Mouse (Mus musculus) inflammation-experienced regulatory T-cells, adult 6 months (primary cell): ENCODE measurements at regions not wholly inside any gene's neighbourhood (a gene's known extent, or its start where the extent isn't known, plus 50 kb on each side); places are given as distances from the start of the nearest gene placed in this dataset.
"Not testable (repeated sequence)": the region's sequence is repeated elsewhere in the genome, so short reads cannot be mapped to it uniquely, and the experiment has no call there.

Source experiments
- ATAC-seq: one replicate; pipeline ENCODE4 v1.8.0; 2017

DNA sequence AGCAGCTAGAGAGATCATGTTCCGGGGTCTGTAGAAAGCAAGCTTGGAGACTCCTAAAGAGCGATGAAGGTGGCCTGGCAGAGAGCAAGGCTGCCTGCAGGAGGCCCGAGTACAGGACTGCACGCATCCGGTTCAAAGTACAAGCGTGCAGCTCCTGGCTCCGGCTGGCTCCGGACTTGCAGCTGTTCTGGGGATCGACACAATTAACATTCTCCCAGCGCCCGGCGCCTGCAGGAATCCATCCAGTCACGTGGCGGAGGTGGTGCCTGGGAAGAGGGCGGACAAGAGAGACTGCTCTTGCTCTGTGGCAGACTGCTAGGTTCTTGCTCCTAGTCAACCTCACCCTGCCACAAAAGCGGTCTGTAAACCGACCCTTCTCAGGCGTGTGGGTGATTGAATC is 86.9 kb downstream of the Bdh1 start:
- no peak for ATAC-seq

GRCm38 (mm10) chr16:31510097-31510496 is 88.0 kb downstream of the Bdh1 start:
- ATAC-seq, result no peak

GRCm38 (mm10) chr16:31518816-31519215 is 96.7 kb downstream of the Bdh1 start:
- ATAC-seq, result no peak

GRCm38 (mm10) chr16:31520081-31520480 is 98.0 kb downstream of the Bdh1 start:
- no peak for ATAC-seq

GRCm38 (mm10) chr16:31521786-31522185 is 99.7 kb downstream of the Bdh1 start:
- ATAC-seq, result no peak

DNA sequence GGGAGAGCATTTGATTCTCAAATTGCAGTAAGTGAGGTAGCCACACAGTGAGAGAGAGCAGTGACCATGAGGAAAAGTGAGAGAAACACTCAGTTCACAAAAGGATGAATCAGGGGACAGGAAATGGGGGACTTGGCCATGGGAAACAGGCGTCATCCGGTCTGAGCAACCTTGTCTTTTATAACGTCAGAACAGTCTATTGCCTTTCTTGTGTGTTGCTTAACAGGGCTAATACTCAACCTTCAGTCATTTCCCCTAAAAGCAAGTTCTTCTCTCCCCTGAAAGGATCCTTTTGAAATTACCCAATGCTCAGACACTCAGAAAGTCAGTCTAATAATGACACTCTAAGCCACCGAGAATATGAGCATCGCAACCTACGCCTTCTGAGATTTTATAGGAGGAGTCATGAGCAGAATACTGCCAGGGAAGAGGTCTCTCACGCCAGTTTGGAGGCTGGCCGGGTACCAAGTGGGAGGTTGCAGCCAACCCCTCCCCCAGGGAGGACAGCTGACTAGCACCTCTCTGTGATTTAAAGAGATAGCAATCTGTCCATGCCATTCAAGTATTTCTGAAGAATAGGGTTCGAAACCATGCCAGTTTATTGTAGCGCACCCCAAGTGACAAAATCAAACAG is 104.7 kb downstream of the Bdh1 start:
- no peak for ATAC-seq

DNA sequence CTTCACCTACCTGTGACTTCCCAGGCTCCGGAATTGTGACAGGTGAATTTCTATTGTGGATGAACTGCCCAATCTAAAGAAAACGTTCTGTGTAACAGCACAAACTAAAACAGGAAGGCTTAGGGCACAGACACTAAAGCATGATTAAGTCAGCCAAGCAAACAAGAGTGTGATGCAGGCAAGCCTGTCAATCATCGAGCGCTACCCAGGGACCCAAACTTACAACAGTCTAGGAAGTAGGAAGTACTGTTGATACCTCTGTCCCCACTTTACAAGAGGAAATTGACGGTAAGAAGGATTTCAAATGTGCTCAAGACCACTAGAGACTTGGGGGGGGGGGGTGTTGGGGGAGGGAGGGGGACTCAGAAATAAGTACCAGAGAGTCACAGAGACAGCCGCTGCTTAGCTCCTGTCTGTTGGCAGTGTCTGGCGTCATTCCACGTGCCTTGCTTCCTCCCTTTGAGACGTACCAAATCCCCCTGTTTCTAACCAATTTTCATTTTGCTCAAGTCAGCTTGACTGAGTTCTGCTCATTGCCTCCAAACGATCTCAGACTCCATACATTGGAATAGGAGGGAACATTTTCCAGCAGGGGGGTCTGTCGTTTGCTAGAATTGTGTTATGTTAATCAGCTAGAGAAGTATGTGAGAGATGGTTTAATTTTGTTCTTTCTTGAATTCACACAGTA is 106.7 kb downstream of the Bdh1 start:
- ATAC-seq, result no peak

- no peak for ATAC-seq
These were observed 107.3 kb downstream of the Bdh1 start for GRCm38 (mm10) chr16:31529284-31529958.

GRCm38 (mm10) chr16:31530090-31530489 is 108.0 kb downstream of the Bdh1 start:
- no peak for ATAC-seq

- no peak for ATAC-seq
These were observed 111.2 kb downstream of the Bdh1 start for GRCm38 (mm10) chr16:31533196-31533777.

GRCm38 (mm10) chr16:31534923-31535523 is 112.9 kb downstream of the Bdh1 start:
- no peak for ATAC-seq

DNA sequence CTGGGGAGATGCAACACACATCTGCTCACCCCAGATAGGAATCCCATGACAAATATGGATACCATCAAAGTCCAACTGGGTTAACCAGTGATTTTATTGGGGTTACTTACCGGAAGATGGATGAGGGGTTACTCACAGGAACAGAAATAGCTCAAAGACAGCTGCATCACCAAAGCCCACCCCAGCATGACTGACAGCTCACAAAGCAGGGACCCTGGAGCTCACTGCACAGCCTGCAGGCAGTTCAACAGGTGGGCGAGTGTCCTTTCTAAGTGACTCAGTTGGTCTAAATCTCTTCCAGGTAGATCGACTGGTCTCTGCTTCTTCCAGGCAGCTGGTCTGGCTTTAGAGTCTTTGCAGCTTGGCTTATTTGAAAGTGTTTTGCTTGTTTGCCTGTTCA is 114.2 kb downstream of the Bdh1 start:
- no peak for ATAC-seq

DNA sequence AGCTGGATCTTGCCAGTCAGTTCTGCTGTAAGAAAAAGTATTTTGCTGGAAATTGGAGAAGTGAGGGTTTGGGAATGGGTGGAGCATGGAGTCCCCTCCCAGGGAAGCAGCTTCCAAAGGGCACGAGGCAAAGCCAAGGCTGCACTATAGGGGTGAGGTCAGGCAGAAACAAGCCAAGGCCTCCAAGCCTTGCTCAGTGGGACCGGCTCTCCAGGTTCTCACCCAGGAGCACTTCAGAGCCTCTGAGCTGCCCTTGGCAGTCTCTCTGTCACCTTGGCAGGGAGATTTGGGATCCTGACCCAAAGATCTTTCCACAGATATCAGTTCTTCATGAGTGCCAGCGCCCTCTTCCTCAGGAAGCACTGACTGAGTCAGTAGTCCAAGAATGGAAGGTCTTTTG is 116.5 kb downstream of the Bdh1 start:
- no peak for ATAC-seq

- no peak for ATAC-seq
These were observed 119.6 kb upstream of the Dlg1 start for GRCm38 (mm10) chr16:31543499-31544170.

DNA sequence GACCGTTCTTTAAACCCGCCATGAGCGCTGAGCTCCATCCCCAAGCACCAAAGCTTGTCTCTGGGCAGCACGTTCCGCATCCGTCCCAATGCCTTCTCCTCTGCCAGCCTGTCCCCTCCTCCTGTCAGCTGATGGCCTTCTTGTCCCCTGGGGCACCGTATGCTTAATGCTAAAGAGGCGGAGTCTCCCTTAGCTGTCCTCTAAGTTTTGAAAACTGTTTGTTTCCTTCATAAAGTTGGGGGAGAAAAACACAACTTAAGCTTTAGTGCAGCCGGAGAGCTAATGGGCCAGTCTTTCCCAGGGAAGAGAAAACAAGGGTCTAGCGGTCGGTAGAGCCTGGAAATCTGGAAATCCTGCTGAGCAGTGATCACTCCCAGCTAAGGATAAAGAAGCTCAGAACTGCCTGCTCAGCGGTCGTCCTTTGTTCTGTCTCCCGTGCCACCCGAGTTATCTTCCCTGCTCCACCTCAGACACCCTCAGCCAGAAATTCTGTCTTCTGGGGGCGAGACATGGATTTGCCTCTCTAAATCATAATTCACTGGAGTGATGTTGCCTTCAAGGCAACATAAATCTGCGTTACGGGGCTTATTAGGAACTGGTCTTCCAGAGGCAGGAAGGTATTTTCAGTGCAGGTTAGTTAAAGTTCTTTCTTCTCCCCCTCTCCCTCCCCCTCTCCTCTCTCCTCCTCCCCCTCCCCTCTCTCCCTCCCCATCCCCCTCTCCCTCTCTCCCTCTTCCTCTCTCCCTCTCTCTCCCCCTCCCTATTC is 117.0 kb upstream of the Dlg1 start:
- no peak for ATAC-seq

DNA sequence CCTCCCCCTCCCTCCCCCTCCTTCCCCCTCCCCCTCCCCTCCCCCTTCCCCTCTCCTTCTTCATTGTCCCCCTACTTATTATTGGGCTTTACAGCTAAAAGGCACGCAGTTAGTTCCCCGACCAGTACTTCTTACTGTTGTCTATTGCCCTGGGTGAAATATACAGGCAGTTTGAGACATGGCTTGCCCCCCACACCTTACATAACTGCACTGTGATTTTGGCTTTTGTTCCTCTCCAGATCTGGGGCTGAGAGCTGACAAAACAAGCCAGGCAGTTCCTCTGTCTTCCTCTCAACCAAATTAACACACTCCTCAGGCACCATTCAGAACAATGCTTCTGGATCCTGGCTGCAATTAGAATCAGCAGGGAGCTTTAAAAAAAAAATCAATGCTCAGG is 116.4 kb upstream of the Dlg1 start:
- no peak for ATAC-seq

DNA sequence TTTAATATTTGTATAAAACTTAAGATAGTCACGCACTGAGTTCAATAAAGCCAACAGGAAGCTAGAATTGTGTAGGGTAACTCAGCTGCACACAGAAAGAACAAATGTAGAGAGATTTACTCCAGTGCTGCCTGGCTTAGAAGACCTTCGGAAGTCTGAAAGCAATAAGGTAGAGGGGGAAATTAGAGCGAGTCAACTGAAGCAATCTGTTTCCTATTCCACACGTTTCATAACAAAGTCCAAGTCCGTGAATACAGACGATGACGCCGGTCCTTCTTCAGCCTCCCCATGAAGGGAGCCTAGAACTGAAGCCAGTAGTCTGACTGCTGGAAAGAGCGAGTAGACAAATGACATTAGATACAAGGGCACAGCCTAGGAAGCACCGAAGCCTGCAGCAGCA is 115.9 kb upstream of the Dlg1 start:
- no peak for ATAC-seq

GRCm38 (mm10) chr16:31549975-31550374 is 113.3 kb upstream of the Dlg1 start:
- ATAC-seq, result no peak

DNA sequence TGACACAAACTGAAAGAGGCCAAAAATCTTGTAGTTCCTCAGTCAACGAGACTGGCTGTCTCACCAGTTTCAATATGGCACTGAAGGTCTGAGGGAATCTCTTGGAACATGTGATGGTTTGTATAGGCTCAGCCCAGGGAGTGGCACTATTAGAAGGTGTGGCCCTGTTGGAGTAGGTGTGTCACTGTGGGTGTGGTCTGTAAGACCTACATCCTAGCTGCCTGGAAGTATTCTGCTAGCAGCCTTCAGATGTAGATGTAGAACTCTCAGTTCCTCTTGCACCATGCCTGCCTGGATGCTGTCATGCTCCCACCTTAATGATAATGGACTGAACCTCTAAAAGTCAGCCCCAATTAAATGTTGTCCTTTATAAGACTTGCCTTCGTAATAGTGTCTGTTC is 112.7 kb upstream of the Dlg1 start:
- not testable (repeated sequence) for ATAC-seq

DNA sequence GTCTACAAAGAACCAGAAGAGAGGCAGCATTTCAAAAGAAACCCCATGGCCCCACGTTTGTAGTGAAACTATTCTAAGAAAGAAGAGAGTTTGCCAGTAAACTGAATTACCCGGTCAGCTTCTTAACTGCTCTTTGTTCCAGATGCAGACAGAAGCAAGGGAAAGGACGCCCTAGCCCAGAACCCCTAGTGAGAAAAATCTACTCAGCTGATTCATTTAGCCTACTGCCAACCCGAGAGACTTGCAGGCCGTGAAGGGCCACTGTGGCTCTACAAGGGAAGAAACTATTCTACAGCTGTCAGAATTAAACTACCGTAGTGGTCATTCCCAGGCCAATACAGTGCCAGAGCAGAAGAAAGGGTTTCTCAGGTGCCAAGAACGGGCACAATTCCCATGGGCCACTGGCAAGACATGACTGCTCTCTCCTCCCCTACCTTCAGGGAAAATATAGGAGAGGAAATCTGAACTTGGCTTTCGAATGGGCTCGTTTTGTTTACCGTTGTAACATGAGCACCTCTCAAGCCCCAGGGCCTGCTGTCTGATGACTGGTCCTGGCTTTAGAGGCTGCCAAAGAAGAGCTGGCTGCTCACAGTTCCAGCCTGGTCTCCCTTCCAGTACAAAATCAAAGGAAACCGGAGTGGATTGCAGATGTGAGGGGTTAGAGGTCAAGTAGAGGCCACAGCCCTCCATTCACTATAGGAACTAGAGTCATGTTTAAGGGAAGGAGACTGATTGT is 111.7 kb upstream of the Dlg1 start:
- no peak for ATAC-seq
